Mouse (Mus musculus) left cerebral cortex, adult 11 months (tissue): ENCODE measurements around the gene Arid1a.
"Not testable (repeated sequence)": the region's sequence is repeated elsewhere in the genome, so short reads cannot be mapped to it uniquely, and the experiment has no call there.

Source experiments
- DNase-seq: peaks from one replicate; pipeline ENCODE4 v3.0.0; 2022; ENCODE audit warnings: low spot score

The Arid1a gene

DNA sequence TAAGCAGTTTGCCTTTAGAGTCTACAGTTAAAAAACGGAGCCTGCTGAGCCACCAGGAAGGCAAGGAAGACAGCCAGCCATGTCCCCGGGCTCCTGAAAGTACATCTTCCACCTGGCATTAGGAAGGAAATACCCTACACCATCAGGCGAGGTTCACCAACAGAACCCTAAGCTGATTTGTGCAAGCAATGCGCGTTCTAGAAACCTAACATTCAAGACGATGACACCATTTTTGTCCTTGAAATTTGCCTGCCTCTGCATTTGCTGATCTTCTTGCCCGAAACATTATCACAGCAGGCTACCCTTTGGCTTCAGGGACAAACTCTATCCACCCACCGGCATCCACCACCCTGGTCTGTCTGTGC is 82.3 kb downstream of the Arid1a start:
- DNase-seq: no peak

DNA sequence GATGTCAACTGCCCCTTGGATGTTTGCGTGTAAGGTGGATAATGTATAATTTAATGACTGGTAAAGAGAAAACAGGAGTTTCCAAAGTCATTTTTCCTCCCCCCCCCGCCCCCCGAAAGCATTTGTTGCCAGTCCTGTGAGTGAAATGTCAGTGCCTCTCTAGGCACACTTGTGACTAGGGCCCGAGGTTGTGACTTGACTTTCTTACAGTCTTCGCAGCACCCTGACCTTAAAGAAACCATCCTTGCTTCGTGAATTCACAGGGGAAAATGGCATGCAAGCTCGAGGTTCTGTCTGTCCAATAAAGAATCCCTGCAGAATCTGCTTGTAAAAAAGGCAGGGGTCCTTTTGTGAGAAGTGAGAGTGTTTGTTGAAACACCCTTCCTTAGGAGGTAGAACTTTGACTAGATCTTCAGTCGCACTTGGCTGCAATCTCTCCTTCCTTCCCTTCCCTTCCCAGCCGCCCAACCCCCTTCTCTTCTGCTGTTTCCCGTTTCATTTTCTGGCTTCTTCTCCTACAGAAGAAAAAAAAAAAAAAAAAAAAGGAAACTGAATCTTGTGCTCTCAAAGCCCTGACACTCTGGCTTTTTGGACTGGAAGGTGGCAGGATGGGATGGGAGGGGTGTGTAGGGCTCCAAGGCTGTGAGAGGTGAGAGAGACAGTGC is 82.8 kb downstream of the Arid1a start:
- DNase-seq: no peak

DNA sequence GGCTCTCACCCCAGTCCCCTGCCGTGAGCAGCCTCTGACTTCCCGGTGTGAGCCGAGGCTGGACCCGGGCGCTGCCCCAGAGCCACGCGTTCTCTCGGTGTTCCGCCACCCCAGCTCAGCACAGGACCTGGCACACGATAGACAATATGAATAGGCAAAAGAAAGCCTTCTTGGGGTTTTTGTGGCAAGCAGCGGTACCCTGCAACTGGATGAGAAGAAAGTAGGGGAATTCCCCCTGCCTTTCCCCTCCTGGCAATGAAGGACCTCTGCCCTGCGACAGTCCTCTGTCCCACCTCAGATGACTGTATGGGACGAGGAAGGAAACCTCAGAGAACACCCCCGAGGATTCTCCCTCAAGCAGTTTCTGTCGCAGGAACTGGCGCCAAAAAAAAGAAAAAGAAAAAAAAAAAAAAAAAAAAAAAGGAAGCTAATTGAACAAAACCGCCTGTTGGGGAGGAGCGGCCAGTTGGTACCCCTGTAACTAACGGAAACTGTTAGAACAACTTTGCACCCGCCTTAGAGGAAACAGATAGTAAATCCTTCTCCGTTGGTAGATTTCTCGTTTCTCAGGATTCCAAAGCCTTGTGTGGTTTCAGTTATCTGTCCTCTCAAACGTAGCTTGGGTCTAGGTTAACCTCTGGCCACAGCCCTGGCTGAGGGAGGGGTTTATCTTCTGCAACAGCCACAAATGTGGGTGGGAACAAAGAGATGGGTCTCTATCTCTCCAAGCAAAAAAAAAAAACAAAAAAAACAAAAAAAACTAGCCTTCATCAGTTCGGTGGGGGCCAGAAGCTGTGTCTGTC is 83.5 kb downstream of the Arid1a start:
- DNase-seq: no peak

DNA sequence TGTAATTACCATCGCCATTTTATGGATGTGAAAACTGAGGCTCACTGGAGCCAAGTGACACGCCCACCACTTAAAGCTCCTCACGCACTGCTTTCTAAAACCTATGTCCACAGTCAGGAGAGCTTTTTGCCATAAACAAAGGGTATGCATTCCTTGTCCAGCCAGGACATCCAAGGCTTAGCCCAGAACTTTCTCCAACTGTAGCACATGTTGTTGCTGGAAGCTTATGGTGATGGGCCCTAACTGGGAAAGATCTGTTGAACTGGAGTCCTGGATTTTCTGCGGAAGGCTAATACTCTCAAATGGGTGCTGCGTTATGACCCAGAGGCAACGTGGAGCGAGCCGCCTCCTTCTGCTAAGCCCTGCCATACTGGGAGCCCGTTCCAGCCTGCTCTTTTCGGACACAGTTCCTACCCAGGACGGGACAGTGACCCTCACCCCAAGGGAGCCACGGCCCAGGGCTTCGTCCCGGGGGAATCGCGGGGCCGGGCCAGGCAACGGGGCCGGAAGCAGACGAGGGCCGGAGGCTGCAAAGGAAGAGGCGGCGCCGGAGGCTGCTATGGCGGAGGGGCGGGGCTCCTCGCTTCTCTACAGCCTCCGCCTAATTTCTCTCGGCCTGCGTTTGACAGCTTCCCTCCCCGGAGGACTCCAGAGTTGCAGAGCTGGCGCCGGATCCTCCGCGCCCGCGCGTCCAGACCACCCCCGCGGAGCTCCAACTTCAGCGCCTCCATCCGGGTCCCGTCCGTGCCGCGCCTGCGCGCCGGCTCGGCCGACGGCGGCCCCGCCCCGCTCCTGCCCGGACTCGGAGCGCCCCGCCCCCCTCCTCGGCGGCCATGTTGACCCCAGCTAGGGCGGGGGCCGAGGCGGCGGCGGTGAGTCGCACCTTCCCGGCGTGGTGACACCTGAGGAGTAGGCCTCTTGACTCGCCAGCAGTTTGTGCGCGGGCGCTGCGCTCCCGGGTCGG is 84.4 kb downstream of the Arid1a start, which contains the start of gene Pigv:
Pigv (minus strand) TSS at position 767 of the 964 bp plus-strand sequence.
- DNase-seq: peak; percentile 88

DNA sequence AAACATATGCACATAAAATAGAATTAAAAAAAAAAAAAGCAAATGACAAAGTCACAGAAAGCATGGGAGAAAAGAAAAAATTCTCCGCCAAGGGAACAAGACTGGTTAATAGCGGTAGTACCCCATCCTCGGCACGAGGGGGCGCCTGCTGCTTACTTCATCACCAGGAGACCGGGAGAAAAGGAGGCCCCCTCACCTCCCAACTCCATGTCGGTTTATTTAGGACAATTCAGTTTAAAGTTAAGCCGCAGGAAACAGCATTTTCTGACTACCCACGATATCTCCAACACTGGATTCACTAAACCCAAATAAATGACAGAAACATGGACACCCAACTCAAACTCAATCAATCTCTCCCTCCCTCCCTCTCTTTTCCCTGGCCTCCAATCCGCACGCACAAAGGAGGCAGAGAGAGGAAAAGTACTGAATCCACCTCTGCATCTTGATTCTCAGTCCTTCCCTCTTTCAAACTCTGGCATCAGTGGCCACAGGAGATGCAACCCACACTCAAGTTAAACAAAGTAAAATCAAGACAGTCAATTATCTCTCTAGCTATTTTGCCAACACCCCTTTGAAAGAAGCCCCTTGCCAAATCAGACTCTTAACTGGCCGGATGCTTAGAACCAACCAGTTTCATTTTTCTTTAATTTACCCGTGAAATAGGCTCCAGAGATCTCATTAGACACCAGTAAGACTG is 85.2 kb downstream of the Arid1a start:
- peak; percentile 81 for DNase-seq

DNA sequence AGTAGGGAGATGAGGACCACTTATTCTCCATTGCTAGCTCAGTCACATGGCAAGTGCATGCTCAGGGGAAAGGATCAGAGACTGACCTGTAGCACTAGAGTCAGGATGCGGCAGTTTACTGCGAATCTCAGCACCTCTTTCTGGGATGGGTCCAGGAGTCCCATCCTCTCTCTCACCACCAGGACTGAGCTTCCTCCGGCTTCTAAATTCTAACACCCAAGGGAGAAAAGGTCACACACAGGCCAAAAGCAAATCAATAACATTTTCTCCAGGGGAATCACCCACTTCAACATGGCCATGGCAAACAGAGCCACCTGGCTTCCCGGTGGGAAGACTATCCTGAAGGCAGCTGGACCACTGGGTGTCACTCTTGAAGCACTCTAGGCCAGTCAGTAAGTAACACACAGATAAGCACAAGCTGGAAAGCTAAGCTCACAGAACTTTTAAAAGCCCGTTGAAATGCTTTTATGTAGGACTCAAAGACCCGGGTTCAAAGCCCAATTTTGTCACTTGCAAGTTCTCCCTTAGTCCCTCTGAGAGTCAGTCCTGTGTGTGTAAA is 86.8 kb downstream of the Arid1a start:
- no peak for DNase-seq

DNA sequence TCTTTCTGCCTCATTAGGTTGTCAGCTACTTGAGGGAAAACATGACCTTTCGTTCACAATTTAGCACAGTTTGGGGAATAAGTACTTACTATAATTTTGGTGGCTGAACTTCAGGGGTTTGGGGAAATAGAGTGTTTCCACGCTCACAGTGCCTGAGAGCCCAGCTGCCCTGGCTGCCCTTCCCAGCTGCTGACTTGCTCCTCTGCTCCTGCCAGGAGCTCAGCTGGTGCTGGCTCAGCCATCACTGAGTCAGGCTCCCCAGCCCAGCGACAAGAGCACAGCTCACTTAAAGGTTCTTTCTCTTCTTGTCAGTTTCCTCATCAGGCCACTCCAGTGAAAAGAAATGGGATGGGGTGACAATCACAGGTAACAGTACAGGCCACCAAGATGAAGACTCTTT is 88.0 kb downstream of the Arid1a start:
- DNase-seq: no peak

DNA sequence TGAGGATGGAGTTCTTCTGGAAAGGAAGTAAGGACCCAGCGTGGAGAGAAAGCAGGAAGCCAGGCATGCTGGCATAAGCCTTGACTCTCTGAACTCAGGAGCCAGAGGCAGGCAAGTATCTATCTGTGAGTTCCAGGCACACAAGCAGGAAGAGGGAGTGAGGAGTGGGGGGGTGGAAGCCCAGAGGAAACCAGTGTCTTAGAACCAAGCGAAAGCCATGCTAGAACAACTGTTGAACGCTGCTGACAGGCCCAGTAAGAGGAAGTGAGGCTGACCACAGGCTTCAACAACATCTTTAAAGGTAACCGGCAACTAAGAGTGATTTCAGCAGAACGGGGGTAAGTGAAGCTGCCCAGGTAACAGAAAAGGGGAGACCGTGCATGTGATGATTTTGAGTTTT is 90.4 kb downstream of the Arid1a start:
- no peak for DNase-seq

DNA sequence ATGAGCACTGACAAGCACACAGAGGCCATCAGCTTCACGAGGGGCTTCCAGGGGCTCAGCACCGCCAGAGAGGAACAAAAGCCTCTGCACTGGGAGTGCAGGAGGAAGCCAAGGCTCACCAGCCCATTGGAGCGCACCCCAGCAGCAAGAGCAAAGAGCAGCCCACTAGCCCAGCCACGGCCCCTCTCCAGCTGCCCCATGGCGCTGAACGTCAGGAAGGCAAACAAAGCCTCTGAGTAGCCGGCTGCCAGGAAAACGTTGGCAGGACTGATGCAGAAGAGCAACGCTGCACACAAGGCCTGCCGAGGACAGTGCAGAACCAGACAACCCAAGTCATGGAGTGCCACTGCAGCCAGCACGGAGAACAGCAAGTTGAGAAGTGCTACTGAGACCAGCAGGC is 91.5 kb downstream of the Arid1a start:
- no peak for DNase-seq

DNA sequence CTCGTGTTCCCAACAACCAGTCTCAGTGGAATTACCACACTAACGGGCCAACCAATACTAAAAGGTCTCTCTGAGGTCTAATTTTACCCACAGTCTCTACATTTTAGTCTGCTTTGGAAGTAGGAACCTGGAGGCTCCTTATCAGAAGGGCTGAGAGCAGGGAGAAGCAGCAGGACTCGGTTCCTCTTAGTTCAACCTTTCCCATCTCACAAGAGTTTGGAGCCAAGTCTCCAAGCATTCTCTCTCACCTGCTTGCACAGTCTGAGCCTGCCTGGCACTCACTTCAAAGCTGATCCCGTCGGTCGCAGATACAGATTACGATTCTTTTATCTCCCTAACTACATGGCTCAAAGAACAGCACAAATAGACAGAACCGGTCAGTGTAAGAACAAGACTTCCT is 93.6 kb downstream of the Arid1a start:
- DNase-seq: no peak

DNA sequence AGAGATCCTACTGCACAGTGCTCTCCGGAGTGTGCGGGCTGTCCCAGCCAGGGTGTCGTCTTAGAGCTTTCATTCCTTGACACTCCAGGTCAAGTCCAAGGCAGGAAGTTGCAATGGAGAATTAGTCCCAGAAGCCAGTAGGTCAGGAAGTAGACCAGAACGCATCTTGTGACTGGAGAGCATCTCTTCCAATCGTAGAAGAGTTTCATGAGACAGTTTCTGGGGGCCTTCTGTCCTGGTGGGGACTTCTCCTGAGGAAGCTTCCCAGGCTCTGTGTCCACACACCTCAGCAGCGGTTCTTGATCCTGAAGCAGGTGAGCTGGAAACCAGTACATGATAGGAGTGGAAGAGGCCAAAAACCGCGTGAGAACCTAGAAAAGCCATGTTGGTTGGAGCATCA is 94.1 kb downstream of the Arid1a start:
- DNase-seq: no peak

DNA sequence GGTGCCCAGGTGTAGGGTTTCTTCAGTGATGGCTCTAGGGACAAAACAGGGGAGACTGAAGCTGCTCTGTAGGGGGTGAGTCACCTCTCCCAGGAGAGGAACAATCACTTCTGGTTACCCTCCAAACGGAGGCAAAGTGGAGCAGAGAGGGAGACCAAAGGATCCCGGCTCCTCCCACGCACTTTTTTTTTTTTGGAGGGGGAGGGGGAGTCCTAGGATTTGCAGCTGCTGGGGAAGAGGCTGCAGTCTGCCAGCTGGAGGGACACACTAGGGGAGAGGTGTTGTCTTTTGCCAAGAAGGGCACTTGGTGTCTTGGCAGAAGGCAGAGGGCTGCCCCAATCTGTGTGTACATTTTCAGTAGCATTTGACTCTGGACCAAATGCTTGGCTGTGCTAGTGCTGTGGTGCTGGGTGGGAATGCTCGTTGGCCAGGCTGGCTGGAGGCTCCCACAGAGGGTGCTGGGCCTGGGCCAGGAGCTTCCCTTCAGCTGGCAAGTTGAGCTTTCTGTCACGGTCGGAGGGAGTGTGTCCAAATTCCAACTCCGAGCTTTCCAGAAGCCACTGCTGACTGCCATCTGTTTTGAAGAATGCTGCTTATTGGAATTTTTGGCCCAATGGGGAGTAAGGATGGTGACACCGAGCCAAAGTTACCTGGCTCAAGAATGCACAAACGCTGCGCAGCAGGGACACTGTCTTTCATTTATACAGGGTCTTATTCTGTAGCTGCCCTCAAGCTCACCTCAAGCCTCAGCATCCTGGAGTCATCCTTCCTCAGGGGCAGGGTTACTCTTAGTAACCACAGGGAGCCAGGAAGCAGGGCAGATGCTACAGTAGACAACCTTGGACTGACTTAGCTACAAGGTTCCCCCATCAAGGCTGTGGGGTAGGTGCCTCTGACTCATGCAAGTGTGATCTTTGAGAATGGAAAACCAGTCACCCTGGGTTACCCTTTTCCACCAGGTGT is 96.1 kb downstream of the Arid1a start:
- peak; percentile 68 for DNase-seq

DNA sequence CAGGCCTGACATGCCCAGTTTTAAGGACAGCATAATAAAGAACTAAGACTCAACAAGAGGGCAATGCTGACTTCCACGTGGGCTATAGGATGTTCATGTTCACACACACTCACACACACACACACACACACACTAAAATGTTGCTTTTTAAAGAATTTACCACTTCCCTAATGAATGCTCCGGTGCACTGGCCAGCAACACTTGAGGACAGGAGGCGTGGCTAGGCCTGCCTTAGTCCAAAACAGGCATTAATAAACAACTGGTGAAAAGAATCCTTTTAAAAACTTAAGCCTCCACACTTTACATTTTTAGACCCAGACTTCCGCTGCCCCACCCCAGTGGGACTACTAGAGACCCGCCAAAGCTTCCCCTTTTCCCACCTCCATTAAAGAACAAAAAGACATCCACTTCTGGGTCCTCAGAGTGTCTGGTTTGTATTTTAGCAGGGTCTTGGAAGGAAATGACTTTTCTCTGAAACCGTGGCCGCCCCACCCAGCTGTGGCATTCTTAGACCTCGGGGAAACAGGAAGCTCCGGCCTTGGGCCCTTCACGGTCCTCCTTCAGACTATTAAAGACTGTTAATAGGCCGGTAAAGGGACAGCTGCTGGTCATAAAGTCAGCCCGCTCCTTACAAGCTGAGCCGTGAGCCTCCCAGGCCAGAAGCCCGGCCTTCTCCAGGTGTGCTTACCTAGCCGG is 96.9 kb downstream of the Arid1a start:
- no peak for DNase-seq

DNA sequence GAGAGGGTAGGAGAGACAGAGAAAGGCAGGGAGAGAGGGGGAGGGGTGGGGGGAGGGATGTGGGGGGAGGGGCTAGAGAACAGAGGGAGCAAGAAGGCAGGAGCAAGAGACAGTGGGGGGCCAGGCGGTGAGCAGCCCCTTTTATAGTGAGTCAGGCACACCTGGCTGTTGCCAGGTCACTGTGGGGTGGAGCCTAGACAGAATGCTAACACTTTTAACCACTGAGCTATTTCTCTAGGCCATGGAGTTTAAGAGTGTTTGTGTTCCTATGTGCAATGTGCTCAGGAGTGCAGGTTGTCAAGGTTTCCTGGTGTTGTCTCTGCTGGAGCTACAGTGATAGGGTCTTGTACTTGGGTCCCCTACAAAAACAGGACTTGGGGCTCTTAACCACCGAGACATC is 97.8 kb downstream of the Arid1a start:
- no peak for DNase-seq

DNA sequence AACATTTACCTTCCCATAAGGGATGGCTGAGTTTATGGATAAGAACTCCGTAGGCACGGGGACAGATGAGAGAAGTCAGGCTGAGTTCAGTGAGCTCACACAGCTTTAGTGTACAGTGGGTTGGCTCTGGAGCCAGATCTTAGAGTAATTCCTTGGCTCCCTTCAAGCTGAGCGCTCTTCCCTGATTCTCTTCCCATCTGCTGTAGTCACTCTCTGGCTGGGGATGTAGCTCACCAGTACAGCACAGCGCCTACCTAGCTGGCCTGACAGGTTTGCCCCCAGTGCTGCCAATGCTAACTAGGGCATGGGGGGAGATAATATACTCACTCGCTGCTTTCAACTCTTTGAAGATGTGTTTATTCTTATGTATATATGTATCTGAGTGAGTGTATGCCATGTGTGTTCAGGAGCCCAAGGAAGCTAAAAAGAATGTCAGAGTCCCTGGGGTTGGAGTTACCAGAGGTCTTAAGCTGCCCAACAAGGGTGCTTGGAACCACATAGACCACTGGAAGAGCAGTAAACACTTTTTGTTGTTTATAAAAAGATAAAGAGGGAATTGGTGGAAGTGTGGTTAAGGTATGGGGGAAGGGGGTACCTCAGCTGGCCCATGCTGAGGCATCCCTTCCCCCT is 98.6 kb downstream of the Arid1a start:
- no peak for DNase-seq

DNA sequence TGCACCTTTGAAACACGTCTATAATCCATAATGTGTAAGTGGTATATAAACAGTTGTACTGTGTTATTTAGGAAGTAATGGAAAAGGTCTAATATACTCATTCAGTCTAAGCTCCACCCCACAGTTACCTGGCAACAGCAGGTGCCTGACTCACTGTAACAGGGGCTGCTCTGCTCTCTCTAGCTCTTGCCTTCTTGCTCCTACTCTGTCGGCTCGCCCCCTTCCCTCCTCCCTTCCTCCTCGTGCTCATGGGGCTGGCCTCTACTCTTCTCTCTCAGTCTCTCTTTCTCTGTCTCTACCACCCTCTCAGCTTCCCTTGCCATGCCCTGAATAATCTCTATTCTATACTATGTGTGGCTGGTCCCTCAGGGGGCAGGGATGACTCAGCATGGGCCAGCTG is 99.6 kb downstream of the Arid1a start:
- no peak for DNase-seq

DNA sequence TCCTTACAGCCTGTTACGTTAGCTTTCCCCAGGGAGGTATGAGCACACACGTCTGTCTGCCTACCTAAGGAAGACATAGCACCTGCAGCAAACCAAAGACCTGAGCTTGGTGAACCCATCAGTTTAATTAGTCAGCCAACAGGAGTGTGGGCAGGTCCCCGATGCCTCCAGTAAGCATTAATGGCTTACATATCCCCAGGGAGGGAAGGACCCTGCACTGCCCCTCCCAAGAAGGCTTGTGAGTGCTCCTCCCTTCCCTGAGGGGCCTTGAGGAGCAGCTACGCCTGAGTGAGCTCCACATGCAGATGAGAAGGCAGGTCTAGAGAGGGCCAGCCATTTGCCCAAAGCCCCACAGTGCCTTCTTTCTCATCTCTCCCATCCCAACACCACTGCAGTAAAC is 100.3 kb downstream of the Arid1a start:
- DNase-seq: no peak

DNA sequence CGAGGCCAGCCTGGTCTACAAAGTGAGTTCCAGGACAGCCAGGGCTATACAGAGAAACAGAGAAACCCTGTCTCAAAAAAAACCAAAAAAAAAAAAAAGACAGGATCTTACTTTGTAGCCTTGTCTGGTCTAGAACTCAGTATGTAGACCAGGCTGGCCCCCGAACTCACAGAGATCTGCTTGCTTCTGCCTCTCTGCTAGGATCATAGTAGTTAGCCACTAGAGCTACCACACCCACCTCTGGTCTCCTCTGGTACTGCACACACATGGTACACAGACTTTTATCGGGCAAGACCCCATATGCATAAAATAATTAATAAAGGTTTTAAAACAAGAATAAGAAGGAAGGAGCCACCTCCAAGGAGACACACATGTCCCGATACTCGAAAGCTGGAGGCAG is 102.5 kb downstream of the Arid1a start:
- DNase-seq: not testable (repeated sequence)

DNA sequence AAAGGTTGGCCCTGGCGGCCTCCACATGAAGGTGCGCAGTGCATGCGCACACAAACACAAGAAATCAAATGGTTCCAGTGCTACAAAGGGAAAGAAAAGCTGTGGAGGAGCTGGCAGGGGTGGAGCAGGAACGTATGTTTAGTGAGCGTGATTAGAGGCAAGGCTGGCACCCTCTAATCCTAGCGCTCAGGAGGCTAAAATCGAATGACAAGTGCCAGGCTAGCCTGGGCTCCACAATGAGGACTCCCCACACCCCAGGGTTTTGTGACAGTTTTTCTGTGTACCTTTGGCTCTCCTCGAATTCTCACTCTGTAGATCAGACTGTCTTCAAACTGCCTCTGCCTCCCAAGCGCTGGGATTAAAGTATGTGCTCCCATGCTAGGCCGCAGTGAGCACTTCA is 103.8 kb downstream of the Arid1a start:
- DNase-seq: no peak
